Mouse (Mus musculus) R1 (cell line): ENCODE results near the gene Mgat3.
A peak's percentile ranks its signal among the peaks of the same experiment; 100 is the strongest.

ENCODE experiments used
- DNase-seq: peaks from one replicate; pipeline ENCODE4 v3.0.0-alpha.2; 2018; ENCODE audit warnings: low read depth, low spot score

Gene Mgat3

DNA sequence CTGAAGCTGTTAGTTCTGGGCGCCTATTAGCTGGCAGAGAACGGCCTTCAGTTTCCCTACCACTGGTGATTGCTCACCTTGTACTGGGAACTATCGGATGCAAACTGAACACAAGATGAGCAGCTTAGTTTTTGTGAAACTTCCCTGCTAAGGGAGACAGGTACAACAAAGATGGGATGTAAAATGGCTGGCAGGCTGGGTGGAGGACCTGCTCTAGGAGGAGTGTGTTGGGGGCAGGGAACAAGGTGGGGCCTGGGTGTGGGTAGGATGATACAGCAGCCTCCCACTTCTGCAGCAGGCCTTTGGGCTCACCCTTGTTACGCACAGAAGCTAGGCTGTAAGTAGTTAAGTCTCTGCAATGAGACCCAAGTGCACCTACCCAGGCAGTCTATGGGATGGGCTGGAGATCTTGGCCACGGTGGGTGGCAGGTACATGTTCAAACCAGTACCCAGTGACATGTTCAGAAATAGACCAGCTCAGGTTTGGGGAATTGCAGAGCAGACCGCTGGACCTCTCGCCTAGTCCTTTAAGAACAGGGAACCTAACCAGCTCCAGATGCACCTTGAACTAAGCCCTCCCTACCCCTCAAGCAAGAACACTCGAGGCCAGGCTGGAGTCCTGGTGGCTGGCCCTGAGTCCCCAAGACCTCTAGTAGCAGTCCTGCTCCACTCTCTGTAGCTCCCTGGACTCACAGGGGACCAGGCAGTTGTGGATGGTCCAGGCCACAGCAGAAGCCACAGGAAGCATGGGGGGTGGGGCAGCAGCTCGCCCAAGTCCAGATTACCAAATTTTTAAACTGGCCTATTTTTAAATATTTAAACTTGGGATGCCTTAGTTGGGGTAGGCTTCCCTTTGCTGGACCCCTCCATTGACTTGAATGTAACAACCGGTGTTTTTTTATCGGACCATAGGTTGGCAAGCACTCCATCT is 85.0 kb downstream of the Mgat3 start:
- DNase-seq, result peak; percentile 81

DNA sequence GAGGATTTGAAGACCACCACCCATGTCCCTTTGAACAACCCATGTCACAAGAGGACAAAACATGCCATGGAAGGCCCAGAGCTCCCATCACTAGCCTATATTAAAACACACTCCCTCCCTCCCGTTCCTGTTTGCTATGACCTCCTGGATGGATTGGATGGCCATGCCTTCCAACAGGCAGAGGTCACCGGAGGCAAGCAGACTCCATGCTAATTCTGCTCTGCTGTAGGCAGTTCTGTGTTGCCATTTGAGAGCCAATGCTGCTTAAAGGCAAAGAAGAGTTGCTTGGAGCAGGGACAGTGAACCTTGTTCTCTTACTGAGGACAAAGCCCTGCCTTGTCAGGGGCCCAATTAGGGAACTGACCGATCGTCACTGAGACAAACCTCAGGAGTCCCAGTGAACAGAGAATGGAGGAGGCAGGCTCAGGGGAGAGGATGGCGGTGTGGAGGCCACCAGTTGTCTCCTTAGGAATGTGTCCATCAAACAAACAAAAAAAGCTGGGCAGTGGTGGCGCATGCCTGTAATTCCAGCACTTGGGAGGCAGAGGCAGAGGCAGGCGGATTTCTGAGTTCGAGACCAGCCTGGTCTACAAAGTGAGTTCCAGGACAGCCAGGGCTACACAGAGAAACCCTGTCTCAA is 86.0 kb downstream of the Mgat3 start:
- DNase-seq, result peak; percentile 67

DNA sequence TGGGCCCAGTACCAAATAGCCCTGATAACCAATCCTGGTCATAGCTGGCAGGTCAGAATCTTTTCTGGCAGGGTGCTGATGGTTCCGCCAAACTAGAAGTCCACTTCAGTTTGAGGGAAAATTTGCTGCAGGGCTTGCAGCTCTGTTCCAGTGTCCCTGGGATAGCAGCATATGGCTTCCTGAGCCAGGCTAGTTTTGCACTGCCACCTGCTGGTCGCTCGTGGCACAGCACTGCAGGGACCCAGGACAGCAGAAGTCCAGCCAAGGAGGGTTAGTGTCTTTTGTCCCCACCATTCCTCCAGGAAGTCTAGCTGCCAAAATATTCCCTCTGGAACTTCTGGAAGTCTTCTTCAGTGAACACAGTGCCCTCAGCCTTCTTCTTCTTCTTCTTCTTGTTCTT is 87.2 kb downstream of the Mgat3 start:
- peak; percentile 83 for DNase-seq

DNA sequence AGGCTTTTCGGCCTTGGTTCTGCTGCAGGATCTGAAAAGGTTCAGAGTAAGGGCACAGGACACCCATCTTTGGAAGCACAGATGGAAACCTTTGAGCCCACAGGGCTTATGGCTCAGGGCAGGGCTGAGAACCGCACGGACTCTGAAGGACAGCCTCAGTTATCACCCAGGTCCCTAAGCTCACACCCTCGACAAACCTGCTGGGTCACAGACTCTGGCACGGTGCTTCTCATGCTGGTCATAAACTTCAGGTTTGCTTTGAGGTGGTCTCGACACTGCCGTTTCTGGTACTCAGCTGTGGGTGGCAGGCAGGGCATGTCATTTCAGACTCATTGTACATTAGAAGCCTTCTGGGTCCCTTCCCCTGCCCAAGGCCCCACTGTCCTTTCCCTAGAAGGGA is 87.6 kb downstream of the Mgat3 start:
- DNase-seq, result no peak

- peak; percentile 98 for DNase-seq
Observed at GRCm38 (mm10) chr15:80263610-80264575, 90.4 kb downstream of the Mgat3 start, which contains the start of gene Rps19bp1. Gene Rps19bp1 (minus strand): TSS chr15:80264315.
